Mouse (Mus musculus): ENCODE results near the gene Pitpnc1.

Gene Pitpnc1

GRCm38 (mm10) chr11:107468252-107469030, 2.1 kb downstream of the Pitpnc1 start:
- no peak for DNase-seq (ENCODE audit: low read depth)

GRCm38 (mm10) chr11:107466611-107467391, 3.7 kb downstream of the Pitpnc1 start:
- no peak for DNase-seq (ENCODE audit: low read depth)

- no peak for DNase-seq (ENCODE audit: low read depth)
These were observed 4.5 kb downstream of the Pitpnc1 start for GRCm38 (mm10) chr11:107465969-107466368.

GRCm38 (mm10) chr11:107465041-107465440, 5.5 kb downstream of the Pitpnc1 start:
- no peak for DNase-seq (ENCODE audit: low read depth)

- DNase-seq (ENCODE audit: low read depth), result no peak
These were observed 6.4 kb downstream of the Pitpnc1 start for GRCm38 (mm10) chr11:107464141-107464540.

GRCm38 (mm10) chr11:107463251-107463681, 7.2 kb downstream of the Pitpnc1 start:
- no peak for DNase-seq (ENCODE audit: low read depth)

- DNase-seq (ENCODE audit: low read depth), result no peak
These were observed 8.0 kb downstream of the Pitpnc1 start for GRCm38 (mm10) chr11:107462478-107462877.

GRCm38 (mm10) chr11:107459828-107460227, 10.7 kb downstream of the Pitpnc1 start:
- DNase-seq (ENCODE audit: low read depth), result no peak

GRCm38 (mm10) chr11:107458986-107459385, 11.5 kb downstream of the Pitpnc1 start:
- no peak for DNase-seq (ENCODE audit: low read depth)

GRCm38 (mm10) chr11:107458286-107458685, 12.2 kb downstream of the Pitpnc1 start:
- peak; percentile 60 for DNase-seq (ENCODE audit: low read depth)

- DNase-seq (ENCODE audit: low read depth), result no peak
These were observed 13.2 kb downstream of the Pitpnc1 start for GRCm38 (mm10) chr11:107457282-107457681.

- no peak for DNase-seq (ENCODE audit: low read depth)
These were observed 15.7 kb downstream of the Pitpnc1 start for GRCm38 (mm10) chr11:107454546-107455462.

GRCm38 (mm10) chr11:107452053-107452452, 18.4 kb downstream of the Pitpnc1 start:
- no peak for DNase-seq (ENCODE audit: low read depth)

- DNase-seq (ENCODE audit: low read depth), result peak; percentile 57
These were observed 19.4 kb downstream of the Pitpnc1 start for GRCm38 (mm10) chr11:107451106-107451505.

- no peak for DNase-seq (ENCODE audit: low read depth)
These were observed 20.4 kb downstream of the Pitpnc1 start for GRCm38 (mm10) chr11:107450097-107450496.

- no peak for DNase-seq (ENCODE audit: low read depth)
These were observed 21.2 kb downstream of the Pitpnc1 start for GRCm38 (mm10) chr11:107449169-107449910.

- no peak for DNase-seq (ENCODE audit: low read depth)
These were observed 22.6 kb downstream of the Pitpnc1 start for GRCm38 (mm10) chr11:107447915-107448314.

- DNase-seq (ENCODE audit: low read depth), result no peak
These were observed 23.1 kb downstream of the Pitpnc1 start for GRCm38 (mm10) chr11:107447349-107447748.

GRCm38 (mm10) chr11:107446650-107447049, 23.8 kb downstream of the Pitpnc1 start:
- DNase-seq (ENCODE audit: low read depth), result no peak

- DNase-seq (ENCODE audit: low read depth), result no peak
These were observed 24.8 kb downstream of the Pitpnc1 start for GRCm38 (mm10) chr11:107445683-107446082.
